Mouse (Mus musculus) small intestine, adult 2 months (tissue): Measurements from ENCODE around the gene H1f0.

ENCODE experiments used
- CTCF ChIP-seq: fragments of 200-500 bp; IDR thresholded peaks from 2 replicates; pipeline ENCODE4 v1.5.1; 2012; ENCODE audit warnings: low read depth, mild to moderate bottlenecking, control low read depth, inconsistent platforms, low read length, moderate library complexity, mixed read lengths; ENCODE audit not compliant: insufficient replicate concordance, insufficient read length; ENCODE audit errors: extremely low read depth
- POLR2A ChIP-seq: fragments of 200-500 bp; IDR thresholded peaks from 2 replicates; pipeline ENCODE4 v1.6.1; 2012; ENCODE audit warnings: low read depth, mild to moderate bottlenecking, control low read depth, inconsistent platforms, low read length, moderate library complexity

DNA sequence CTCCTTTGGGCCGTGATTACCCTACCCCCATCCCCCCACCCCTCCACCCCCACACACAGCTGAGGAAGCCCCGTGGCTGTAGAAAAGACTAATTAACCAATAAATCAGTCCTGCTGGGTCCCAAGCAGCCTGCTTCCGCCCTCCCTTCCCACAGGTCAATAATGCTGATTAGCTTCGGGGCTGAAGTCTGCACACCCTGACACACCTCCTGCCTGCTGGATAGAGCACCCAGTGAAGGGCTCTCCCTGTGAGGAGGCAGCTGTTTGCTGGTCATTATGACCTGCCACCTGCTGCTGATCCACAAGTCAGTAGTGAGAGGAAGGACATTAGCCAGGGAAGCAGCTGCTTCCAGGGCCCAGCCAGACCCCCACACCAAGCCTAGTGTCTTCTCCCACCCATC, 16.6 kb downstream of the H1f0 start:
- TF ChIP-seq CTCF (no peak), POLR2A (no peak)
